Mouse (Mus musculus) adrenal gland, adult 18-20 months (tissue): Measurements from ENCODE around the gene Nup98. TPM values are rescaled to one million over a fixed set of nuclear protein-coding genes. Genes with fewer than 3 reads are reported as not detected.

Experiments
- DNase-seq, 2 experiments: peaks; one replicate each; pipeline ENCODE4 v3.0.0; 2021 to 2022; ENCODE audit warnings: low spot score in 2 of 2
- long read RNA-seq, 2 experiments: library from polyadenylated mRNA; stranded (forward); transcript quantifications; one replicate each; pipeline ENCODE4 v2.0.0; 2021
- total RNA-seq, 2 experiments: library from RNA; stranded (reverse); gene quantifications; 1 replicate in 1 of 2; 2 replicates in 1 of 2; pipeline ENCODE4 v1.2.3; 2021

The Nup98 gene
- 10 to 100 TPM; 72.5 to 80.1 TPM for total RNA-seq
- long read RNA-seq, experiment 1, full-length matches to known transcripts, result 6 of 13 reads
- long read RNA-seq, experiment 1, partial matches to known transcripts, result 3 of 13 reads
- long read RNA-seq, experiment 1, other reads (novel, unspliced or antisense), result 4 of 13 reads
- long read RNA-seq, experiment 2, partial matches to known transcripts, result 5 of 11 reads
- long read RNA-seq, experiment 2, other reads (novel, unspliced or antisense), result 3 of 11 reads

DNA sequence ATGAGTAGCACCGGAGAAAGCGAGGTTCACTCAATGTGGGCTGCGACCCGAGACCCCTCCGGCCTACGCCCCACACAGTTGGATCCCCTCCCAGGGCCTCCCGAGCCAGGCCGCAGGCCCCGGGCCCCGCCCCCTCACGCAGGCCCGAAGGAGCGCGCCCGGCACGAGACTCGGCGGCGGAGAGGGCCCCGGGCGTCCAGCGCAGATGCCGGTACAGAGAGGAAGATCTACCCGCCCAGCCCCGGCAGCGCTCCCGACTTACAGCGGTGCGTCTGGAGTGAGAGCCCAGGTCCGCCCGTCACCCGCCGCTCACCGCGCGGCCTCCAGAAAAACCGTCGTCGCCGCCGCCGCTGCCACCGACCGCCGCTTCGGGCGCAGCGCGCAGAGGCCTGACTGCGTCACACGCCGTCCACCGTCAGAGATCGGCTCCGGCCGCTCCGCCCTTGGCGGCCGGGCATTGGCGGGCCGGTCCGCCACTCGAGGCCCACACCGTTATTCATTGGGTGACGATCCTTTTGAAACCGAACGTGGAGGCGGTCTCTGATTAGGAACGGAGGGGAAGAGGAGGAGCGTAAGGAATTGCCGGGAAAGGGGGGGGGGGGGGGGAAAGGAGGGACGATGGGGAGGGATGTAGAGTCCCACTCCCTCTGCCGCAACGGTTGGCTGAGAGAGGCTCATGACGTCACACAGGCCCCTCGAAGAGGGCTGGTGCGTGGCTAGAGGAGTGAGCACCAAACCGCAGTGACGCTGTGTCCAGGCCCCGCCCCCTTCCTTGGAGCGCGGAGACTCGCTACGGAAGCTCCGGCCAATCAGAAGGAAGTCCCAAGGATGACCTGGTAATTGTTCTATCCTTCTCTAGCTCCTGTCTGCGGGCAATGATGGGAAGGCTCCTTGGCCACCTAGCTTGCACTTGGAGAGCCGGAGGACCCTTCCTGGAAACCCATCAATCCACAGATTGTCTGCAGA is at the start of gene Nup98, which contains the start of gene Pgap2:
TSS of gene Nup98 (minus strand) at position 421 of the 966 bp plus-strand sequence.
TSS of gene Pgap2 (plus strand) at position 453 of the 966 bp plus-strand sequence.
- peak; percentile 95 to 97 for DNase-seq

- no peak for DNase-seq
Observed at GRCm38 (mm10) chr7:102258753-102259152, 48.8 kb upstream of the Nup98 start.

DNA sequence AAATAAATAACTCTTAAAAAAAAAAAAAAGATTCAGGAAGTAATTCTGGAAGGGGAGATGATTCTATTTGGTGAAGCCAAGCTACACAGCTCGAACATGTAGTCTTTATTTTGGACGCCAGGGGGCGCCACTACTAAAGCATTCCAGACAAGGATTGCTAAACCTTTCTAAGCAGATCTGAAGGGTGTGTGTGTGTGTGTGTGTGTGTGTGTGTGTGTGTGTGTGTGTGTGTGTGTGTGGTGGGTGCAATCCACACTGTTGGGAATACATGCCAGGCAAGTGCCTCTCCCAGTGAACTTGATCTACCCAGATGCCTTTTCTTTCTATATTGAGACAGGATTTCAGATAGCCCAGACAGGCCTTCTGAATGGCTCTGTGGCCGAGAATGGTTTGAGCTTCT is 48.2 kb upstream of the Nup98 start:
- peak; percentile 74 to 84 for DNase-seq

DNA sequence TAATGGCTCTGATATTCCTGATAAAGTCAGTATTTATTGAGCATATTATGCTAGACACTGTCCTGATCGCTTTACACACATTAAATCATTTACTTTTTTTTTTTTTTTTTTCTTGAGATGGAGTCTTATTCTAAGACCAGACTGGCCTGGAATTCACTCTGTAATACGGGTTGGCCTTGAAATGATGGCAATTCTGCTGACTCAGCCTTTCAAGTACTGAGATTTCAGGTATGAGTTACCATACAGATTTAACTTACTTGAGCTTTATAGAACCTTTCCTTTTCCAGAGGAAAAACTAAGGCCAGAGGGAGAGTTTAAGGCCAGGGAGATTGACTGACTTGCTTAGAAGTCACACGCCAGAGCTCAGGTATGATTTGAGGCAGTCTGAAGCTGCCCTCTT is 46.7 kb upstream of the Nup98 start:
- no peak for DNase-seq

DNA sequence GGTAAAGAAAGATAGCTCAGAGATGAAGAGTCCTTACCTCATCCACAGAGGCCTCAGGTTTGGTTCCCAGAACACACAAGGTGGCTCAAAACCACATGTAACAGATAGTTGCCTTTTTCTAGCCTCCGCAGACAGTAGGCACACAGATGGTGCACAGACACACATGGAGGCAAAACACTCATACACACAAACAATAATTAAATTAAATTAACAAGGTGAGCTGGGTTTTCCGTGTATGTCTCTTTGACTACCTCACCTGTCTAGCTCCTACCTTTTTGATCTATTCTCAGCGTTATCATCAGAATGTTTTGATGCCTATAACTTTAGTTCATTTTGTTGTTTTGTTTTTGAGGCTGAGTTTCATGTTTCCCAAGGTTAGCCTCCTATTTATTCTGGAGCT is 46.0 kb upstream of the Nup98 start, which contains the start of gene Rhog:
TSS of gene Rhog (minus strand) at position 101 of the 400 bp plus-strand sequence.
- no peak for DNase-seq

DNA sequence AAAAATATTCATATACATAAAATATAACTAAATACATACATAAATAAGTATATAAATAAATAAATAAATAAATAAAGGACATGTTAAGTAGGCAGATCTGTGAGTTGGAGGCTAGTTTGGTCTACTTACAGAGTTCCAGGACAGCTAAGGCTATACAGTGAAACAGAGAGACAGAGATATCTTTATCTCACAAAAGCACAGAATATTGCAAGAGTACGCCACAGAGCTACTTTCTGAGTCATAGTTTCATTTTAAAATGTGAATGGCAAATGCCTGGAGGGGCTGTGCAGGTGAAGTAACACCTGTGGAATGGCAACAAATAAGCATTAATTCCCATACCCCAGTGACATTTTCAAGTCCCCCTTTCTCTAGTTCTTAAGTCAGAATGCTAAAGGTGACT is 43.7 kb upstream of the Nup98 start:
- DNase-seq, result no peak

DNA sequence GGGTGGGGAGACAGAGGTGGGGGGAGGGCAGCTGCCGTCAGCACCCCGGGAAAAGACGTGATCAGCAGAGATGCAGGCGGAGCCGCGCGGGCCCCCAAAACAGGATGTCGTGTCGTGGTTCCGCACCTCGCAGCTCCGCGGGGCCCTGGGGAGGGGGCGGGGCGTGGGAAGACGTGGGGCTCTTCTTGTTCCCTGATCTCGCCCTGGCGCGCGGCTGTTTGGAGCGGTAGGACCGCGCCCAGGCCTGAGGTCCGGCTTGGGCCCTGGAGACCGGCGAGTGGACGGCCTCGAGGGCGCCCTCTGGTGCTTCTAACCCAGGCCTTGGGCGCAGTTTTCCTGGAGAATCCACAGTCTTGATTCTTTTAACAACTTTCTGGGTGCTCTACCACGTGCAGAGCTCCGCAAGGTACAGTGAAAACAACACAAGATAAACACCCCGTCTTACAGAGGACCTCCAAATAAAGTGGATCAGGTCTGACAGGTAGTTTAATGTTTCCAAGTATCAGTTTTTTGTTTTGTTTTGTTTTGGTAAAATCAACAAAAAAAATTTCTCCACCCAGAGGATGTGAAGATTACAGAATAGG is 40.7 kb upstream of the Nup98 start:
- DNase-seq, result peak; percentile 94 to 95

DNA sequence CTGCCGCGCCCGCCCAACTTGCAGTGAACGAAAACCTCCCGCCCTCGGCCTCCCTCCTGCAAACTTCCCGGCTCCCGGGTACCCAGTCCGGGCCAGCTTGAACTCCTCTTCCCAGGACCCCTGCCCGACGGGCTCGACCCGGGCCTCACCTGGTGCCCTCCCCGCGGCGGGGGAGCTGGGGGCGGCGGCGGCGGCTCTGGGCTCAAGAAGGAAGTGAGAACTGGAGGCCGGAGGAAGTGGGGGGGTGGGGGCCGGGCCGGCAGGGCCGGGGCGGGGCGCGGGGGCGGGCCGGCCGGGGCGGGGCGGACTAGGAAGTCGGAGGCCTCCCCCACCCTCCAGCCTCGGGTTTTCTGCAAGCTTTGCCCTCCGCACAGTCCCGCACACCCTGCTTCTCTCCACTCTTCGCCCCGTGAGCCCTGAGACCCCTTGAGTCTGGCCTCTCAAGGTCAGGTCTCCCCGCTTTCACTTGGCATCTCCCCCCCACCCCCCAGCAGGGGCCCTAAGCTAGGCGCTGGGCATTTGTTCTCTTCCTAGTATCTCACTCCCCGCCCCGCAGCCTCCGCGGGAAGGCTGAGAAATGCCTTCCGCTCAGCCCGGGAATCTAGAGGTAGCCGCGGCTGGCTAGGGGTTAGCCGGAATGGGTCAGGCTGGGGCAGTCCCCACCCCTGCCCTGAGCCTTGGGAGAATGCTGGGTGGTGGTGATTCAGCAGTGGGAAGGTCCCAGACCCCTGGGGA is 40.1 kb upstream of the Nup98 start:
- DNase-seq, result peak; percentile 80 to 81

- DNase-seq, result no peak
Observed at GRCm38 (mm10) chr7:102249531-102249895, 39.5 kb upstream of the Nup98 start.

- DNase-seq, result no peak
Observed at GRCm38 (mm10) chr7:102248691-102249404, 38.9 kb upstream of the Nup98 start.

GRCm38 (mm10) chr7:102246956-102247797 is 37.2 kb upstream of the Nup98 start:
- DNase-seq, result no peak

DNA sequence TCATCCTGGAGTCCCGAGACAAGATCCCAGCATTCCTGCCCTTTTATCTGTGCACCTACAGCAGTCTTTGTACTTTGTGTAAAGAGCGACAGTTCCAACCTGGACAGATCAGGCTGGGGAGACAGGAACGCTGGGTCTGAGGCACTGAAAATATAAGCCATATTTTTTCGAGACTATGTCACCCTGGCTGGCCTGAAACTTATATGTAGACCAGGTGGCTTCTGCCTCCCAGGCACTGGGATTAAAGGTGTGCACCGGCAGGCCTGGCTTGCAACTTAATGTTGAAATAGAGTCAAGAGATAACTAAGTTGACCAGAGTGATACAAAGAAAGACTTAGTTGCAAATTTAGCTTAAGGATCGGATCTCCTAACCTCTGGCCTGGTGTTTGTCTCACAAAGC is 36.3 kb upstream of the Nup98 start:
- DNase-seq, result no peak

DNA sequence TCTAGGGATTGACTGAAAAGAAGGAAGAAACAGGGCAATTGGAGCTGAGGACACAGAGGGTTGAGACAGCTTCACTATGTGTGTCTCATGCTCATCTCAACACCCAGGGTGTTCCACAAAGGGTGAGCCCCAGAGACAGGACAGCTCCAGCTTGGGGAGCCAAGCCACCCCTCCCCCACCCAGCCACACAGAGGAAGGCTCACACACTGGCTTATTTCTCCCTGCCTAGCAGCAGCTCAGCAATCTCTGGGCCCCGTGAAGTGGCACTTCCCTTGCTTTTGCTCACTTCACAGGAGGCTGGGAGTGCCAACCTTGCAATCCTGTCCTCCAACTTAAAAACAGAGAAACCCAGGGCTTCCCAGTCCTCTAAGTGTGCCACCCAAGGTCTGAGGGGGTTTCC is 35.8 kb upstream of the Nup98 start:
- DNase-seq, result no peak

DNA sequence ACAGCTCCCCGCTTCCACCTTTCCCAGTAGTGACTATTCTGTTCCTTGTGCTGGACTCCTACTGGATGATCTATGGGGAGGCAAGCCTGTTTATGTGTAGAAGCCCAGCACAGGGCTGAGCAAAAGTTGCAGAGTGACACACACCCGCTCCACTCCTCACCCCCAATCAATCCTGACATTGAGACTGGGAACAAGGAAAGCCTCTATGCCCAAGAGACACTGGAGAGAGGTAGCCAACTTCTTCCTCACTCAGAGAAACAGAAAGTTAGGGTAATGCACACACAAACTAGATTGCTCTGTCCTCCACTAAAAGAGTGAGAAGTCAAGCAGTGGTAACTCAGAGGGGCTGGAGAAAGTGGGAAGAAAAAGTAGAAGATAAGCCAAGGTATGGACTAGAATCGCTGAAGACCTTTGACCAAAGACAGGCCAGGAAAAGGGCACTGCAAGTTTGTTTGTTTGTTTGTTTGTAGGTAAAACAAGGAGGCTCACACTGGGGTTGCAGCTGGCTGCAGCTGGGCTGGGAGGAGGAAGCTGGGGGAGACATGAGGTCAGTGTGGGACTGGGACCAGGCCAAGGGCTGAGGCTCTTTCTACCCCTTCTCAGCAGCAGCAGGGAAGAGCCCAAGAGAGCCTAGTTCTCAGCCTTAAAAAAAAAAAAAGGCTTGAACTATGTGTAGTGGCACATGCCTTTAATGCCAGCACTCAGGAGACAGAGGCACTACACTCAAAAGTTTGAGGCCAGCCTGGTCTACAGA is 35.0 kb upstream of the Nup98 start:
- no peak for DNase-seq

DNA sequence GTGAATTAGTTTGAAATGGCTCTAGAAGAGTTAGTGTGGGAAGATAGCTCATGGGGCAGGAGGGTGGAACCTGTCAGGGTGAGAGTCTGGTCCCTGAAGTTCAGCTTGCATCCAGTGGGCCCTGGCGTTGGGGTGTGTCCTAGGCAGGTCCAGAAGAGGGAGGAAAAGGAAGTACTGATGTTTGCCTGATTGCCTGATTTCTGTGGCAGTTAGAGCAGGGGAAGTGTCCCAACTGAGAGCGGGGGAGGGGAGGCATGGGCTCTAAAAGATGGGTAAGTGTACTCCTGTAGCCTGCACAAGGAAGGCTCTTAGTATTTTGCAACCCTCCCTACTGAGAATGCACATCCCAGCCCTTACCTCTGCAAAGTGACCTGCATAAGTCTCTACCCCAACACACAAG is 33.9 kb upstream of the Nup98 start:
- DNase-seq, result no peak

DNA sequence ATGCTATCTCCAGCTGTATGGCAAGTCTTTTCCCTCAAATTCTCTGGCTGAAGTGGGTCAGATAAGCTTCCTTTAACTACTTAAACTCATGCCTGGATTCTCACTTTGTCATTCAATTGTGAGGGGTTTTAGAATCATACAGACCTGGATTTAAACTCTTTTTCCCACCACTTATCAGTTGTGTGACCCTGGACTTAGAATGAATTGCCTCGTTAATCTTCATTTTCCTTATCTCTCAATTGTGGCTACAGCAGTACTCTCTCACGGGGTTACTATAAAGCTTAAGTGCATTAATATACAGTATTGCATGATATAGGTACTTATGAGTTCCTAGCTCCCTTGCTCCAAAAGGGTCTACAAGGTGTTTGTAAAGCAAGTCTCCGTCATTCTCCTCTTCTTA is 32.9 kb upstream of the Nup98 start:
- DNase-seq, result no peak

DNA sequence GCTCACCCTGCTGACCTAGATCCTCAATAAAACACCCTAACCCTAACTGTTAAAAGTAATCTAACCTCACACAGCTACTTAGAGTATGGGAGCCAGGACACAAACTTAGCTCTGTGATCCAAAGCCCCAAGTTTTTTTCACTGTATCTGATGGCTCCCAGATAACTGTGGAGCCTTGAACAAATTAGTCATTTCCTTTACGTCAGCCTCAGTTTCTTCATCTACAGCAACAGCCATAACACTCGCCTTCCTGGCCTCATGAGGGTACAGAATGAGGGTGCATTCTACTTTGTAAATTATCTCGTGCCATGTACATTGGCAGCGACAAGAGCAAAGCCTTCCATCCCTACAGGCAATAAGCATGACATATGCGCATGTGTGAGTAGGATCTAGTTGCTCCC is 32.4 kb upstream of the Nup98 start:
- DNase-seq, result no peak

- no peak for DNase-seq
Observed at GRCm38 (mm10) chr7:102239591-102239990, 29.6 kb upstream of the Nup98 start.
